Mouse (Mus musculus) erythroblast, embryonic 14.5 days (primary cell): Measurements from ENCODE around the gene St14.

Experiments used
- GATA1 ChIP-seq: IDR thresholded peaks from 2 replicates; pipeline ENCODE4 v1.6.1; 2012; ENCODE audit warnings: low read length, inconsistent platforms, mixed read lengths
- TAL1 ChIP-seq: IDR thresholded peaks from 3 replicates; pipeline ENCODE4 v1.6.1; 2012; ENCODE audit warnings: low read length, inconsistent platforms, mixed read lengths

DNA sequence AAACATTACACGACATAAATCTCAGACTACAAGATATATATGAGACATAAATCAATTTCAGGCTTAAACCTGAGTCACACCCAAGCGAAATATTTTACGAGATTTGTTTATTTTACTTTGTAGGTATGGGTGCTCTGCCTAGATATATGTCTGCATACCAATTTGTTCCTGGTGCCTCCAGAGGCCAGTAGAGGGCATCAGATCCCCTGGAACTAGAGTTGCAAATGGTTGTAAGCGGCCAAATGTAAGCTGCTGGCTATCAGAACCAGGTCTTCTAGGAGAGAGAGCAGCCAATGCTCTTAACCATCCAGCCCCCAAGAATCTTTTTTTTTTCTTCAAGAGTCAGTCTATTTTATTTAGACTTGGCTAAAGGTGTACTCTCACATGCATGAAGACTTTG lies 28.3 kb upstream of the St14 start:
- TF ChIP-seq GATA1 (no peak), TAL1 (no peak)
